Mouse (Mus musculus) 3134 (cell line): ENCODE results near the gene Btbd9.

Experiments
- DNase-seq: peaks from one replicate; pipeline ENCODE4 v3.0.0-alpha.2; 2011; ENCODE audit warnings: low spot score; ENCODE audit not compliant: insufficient read length; ENCODE audit errors: extremely low read depth

Btbd9 gene

DNA sequence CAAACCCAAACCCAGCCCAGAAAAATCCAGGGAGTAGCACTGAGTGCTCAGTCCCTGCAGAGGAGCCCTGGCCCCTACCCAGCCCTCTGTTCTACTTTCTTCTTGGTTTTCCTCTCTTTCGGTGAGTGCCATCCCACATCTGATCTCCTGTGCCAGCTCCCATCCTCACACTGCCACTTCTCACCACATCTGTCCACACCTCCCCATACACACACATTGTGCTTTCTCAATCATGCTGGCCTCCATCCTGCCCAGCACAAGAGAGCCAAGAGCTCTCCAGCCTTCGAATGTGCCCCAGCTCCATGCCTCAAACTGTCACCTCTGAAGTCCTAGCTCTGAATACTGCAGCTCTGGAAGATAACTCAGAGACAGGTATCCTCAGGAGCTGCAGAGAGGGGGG is 271.5 kb downstream of the Btbd9 start:
- no peak for DNase-seq

DNA sequence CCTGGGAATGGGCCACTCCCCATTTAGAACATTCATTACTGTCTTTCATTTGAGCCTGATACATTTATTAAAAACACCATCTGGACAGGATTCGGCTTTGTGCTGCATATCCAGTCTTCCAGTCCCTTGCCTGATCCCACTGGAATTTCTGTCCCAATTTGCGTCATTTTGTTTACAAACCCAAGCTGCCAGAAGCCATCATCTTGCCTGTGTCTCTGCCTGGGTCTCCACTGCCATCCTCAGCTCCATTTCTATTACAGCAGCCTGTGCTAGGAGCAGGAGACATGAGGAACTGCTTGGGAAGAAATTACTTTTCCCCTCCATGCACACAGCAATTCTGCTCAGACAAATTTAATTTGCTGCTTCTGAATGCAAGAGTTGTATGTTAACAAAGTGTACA is 274.9 kb downstream of the Btbd9 start:
- DNase-seq: no peak

DNA sequence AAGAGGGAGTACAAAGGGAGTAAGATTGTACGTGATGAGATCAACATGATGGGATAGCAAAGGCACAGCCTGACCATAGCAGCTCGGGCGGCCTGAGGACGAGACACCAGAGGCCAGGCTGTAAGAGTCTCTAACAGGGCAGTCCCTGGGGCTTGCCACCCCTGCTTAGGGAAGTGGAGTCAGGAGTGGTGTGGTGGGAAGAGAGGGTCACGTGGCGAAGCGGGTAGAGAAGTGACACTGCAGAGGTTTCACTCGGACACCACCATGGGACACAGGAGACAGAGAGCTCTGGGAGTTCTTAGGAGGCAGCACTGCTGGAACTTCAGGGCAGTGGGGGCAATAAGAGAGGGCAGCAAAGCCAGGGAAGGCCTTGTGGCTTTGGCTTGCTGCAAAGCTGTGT is 278.9 kb downstream of the Btbd9 start:
- DNase-seq: no peak

DNA sequence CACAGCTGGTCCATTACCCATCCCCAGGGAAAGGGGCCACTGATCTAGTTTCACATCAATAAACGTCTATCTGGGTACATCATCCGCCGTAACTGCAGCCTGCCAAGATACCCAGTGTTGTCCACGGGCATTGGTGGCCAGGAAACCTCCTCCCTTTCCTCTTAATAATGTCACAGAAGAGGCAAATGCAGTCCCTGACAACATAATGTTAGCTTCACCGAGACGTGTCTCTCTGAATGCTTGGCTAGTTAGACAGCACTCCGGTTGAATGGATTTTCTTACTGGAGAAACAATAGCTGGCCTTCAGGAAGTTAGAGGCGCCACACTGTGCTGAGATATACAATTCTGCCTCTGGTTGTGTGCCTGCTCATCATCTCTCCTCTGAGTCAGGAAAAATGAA is 280.2 kb downstream of the Btbd9 start:
- DNase-seq: no peak

DNA sequence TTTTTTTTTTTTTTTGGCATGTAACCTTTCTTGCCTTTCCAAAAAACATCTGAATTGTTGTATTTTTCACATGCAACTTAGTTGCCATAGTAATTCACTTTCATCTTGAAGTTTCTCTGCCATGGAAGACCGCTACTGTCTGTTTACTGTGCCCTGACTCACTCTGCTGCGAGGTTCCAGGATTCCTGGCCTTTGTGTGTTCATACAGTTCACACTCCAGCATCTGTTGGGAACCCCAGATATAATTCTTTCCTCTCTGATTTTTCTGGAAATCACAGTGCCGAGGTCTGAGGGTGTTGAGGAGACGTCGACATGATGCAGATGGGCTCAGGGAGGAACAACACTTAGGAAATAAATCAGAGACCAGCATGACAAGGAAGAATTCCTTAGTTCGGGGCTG is 283.6 kb downstream of the Btbd9 start:
- DNase-seq: no peak

DNA sequence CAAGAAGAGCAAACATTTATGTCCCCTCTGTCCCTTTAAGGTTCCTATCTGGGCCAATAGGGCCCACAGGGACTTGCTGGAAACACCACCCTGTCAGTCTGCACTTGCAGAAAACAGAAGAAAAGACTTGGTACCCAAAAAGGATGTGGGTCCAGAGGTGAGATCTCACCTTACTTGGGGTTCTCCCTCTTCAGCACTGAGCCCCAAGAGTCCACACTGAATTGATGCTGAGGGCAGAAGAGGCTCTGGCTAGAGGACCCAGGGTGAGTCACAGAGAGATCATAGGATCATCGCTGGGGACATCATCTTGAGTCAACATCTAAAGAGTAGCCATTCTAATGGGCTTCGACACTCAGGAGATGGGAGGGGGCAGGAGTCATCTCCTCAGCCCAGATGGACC is 290.6 kb downstream of the Btbd9 start:
- DNase-seq: no peak

DNA sequence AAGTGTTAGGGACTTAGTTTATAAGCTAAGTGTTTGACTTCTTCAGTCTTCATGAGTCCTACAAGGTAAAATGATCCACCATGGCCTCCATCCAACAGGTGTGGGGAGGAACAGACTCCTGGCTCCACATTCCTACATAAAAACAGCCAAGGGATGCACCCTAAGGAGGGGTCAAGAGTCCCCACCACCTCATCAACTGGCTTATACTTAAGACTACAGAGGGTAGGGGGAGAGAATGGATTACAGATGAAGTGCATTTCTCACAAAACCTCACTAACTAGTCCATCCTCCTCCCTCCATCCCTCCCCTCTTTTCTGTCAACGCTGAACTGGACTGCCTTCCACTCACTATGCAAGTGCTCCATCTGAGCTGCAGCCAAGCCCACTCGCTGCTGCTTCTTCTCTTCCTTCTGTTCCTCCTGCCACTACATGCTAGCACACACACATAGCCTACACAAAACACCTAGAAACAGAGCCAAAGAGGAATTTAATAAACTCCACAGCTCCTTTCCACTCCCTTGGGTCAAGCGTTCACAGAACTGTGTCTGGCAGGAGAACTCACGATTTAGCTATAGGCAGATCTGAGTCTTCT is 292.7 kb downstream of the Btbd9 start:
- DNase-seq: no peak

DNA sequence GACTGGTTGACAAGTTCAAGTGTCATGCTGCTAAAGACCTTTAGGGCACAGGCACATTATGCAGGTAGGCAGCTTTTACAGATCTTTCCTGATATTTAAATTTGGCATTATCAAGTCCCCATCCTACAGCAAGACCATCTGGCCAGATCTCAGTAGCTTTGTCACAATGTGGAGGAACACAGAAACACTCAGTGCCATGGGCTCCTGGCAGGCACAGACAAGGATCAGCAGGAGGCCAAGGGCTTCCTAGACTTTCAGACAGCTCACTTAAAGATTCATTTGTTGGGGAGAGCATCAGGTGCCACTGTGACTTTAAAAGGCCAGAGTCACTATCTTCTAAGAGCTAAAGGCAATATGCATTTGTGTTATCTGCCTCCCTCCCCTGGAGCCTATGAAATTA is 293.3 kb downstream of the Btbd9 start:
- no peak for DNase-seq

DNA sequence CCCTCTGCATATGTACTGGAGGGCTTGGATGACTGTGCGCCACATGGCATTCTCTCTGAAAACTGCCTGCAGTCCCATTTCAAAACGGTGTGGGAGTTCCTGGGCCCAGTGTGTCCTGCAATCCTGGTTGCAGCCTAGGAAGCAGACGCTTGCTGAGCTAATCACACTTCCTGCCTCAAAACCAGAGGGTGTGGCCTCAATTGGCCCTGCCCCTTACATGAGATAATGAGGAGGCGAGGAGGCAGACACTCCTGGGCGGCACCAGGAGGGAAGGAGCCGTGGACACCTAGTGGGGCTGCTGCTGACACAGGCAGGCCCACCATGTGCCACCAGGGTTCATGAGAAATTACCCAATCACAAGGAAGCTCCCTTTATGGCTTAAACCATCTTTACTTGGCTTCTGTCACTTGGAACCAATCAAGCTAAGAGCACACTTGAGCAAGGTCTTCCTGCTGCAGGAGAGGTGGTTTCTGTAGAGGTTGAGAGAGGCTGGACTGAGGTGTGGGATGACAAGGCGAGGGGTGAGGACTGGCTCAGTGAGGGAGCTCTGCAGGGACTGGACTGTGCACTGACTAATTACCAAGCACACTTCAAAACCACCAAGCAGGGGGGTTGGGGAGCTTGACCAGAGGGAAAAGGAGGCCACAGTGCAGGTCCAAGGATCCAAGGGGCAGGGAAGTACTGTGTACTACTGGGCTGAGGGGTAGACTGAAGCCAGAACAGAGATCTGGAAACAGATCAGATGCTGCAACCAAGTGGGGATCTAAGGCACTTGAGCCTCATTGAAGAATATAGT is 295.8 kb downstream of the Btbd9 start:
- DNase-seq: no peak

DNA sequence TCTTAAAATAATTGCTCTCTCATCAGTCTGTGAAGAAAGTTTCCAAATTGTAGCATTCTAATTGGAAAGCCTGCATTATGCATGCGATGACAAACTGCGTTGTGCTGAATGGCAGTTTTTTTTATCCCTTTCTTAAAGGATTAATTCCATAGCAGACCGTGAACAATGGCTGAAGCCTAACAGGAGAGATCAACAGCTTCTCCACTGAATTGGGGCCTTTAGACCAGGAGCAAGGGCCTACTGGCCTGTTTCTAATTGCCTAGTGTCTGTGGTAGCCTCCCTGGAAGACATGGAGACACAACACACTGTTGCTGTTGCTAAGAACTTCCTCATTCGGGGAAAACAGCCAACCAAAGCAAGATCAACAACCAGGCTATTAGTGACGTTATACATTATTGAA is 296.6 kb downstream of the Btbd9 start:
- no peak for DNase-seq

DNA sequence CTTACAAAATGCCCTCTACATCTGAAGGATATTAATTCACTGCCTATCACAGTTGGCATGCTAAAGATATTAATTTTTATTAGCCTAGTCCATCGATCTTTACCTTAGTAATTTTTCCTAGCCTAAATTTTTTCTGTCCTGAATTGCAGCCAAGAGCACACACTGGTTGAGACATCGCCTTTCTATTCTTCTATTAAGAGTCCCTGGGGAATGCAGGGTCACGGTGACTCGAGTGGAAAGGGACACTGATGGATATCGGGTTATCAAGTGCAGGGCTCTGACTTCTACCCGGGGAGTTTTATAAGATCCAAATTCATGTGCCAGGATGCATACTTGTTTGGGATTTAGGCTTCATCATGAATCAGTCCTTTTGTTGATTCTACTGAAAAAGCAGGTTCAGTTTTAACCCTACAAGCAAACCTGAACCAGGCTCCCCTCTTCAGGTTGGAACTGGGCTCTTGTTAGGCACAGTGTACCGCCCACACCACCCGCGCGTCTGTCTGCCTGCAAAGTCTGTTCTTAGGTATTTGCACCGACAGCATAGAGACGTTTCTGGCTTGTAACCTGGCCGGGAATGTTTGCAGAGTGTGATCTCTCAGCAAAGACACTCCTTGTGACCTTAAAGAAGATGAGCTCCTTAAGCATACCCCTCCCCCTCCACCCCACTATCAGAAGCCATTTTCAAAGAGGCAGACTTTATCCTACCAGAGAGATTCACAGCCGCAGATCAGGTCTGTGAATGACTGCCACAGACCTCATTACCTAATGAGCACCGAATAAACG is 297.5 kb downstream of the Btbd9 start:
- no peak for DNase-seq

DNA sequence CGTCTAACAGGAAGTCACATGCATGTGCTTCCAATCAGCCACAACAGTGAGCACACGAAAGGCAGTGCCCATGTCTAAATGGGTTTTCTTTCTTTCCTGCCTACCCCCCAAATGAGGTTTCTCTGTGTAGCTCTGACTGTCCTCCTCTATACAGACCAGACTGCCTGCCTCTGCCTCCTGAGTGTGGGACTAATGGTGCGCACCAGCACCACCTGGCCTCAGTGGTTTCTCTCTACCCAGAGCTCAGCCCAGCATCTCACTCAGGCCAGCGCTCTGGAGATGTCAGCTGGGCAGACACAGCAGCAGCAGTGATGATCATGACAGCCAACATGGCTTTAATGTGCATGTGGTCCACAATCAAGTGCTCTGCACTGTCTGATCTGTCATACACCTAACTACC is 299.8 kb downstream of the Btbd9 start:
- no peak for DNase-seq

DNA sequence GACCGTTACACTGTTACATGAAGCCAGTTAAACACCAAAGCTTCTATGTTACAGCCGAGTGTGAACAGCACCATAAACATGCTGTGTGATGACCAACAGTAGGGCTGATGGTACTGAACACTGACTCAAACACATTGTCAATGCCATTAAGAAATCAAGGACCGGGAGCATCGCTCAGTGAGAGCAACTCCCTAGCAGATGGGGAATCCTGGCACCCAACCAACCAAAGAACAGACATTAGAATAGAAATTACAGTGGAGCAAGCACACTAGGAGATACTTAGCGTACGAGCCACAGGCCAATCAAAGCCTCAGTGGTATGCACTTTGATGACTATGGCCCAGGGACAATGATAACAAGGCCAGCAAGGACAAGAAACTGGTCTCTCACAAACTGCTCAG is 303.5 kb downstream of the Btbd9 start:
- DNase-seq: no peak

DNA sequence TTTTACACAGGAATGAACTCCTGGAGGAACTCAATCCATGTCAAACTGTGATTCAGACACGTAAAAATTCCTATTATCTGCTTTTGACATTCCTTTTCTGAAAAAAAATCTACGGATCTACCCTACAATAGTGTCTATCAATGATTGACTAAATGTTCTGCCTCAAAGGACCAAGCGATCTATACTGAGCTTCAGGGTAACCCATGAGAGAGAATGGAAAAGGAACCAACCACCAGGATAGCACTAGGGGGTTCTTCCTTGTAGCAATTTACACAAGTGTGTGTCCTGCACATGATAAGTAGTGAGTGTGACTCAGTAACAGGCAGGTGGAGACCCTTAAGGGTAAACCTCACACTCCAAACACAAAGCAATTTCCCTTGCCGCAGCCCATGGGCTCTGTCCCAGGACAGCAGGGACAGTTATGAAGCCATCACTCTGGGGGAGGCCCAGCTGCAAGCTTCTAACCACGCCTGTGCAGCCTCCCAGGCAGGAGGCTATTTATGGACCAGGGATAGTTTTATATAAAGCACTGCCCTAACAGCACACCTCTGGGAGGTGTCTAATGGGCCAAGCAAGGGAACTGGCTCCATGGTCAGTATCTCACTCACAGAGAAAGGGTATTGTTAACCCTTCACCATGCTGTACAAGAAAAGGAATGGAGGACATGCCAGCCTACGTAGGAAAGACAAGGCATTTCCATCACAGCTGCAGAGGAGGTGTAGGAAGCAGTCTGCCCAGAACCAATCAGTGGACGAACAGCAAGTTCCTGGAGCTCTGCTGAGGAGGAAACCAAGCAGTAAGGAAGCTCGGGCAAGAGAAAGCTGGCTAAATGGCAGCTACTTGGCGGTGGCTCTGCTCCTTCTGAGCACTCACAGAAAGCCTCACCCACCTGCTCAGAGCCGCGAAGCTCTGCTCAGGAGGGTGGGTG is 306.9 kb downstream of the Btbd9 start:
- DNase-seq: no peak

DNA sequence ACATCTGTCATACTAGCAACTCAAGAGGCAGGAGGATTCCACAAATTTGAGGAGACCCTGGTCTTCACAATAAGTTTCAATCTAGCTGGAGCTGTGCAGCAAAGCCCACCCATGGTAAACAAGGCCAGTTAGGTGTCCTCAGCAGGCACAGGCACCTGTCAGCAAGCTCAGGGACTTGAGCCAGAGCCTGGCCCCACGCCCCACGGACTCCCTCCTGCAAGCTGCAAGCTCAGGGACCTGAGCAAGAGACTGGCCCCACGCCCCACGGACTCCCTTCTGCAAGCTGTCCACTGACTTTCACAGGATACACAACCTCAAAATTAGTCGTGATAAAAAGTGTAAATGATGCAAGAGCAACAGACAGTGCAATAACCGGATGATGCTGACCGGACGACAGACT is 307.8 kb downstream of the Btbd9 start:
- DNase-seq: no peak

DNA sequence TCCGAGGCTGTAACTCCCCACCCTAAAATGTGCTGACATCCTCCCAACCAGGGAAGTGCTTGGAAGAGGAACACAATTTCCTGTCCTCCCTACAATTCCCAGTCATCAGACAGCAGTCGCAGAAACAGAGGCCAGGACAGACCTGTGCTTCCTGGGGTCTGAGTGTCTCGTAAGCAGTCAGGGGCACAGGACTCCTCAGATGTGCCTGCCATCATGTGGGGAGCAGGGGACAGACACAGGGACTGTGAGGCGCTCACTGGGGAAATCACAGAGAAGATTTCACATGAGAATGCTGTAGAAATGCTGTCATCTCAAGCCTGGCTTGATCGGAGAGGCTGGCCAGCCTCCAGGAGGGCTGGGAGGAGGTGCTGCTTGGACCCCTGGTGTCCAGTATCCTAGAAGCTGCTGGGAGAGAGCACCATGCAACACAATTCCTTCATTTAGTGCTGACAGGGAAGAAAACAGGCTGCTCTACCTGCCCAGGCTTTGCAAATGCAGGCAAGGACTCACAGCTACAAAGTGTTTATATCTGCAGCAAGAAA is 308.8 kb downstream of the Btbd9 start:
- DNase-seq: no peak

DNA sequence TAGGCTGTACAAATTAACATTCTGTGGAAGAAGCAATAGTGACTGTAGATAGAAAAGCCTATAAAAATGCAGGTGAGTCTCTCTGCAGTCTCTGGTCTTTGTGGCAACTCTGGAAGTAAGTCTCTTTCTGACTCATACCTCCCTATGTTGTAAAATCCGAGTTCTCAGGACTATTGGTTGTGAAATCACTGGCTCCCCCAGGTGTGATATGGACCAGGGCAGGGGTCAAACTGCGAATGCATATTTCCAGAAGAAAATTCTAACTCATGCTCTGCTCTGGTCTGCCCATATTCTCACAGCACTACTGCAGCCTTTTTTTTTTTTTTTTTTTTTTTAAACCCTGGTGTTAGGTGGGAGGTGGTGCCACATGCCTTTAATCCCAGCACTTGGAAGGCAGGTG is 312.8 kb downstream of the Btbd9 start:
- DNase-seq: no peak

DNA sequence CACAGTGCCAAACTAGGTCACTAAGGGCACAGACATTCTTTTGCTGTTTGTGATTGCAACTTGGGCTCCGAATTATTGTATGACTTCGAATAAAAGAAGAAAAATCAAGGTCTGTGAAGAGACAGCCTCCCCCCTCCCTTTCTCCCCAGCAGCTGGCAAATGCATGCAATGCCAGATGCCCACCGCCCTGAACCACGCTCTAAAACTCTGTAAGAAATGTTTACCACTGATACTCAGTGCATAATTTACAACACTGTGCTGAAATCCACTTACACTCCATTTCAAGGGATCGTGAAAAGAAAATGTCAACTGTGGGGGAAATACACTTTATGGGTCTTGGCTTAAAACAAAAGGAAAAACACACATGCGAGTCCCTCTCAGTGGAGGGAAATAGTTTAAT is 313.3 kb downstream of the Btbd9 start:
- no peak for DNase-seq

DNA sequence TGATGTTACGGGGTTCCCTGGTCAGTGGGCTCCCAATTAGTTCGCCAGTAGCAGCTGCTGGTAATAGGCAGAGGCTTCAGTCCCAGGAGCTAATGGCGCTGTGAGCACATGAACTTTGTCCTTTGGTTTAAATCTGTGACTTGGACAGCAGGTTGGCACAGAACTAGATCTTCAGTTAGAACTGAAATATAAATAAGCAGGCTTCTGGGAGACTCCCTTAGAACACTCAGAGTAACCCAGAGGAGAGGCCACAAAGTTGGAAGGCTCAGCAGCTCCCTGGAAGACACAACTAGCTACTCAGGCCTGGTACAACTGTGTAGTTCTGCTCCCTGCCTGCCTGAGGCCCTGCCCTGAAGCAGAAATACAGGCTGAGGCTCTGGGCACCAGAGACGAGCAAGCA is 313.8 kb downstream of the Btbd9 start:
- DNase-seq: no peak

DNA sequence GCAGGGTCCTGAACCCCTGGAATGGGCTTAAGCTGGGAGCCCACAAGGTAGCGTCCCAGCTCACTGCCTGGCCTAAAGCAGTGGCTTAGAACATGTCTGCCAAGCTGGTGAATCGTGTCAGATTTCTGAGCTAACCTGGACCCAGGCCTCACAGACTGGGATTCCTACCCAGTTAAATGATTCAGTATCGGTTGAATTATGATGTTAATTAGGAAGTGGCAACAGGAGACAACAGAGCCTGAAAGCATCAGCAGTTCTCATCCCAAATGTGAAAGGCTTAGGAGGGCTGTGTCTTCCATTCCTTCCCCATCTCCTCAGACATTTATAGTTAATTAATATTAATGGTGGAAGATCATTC is 314.3 kb downstream of the Btbd9 start:
- no peak for DNase-seq
